Mouse (Mus musculus) heart, embryonic 16.5 days (tissue): ENCODE results near the gene Cpne5. TPM values are rescaled to one million over a fixed set of nuclear protein-coding genes. Genes with fewer than 3 reads are reported as not detected.

ENCODE experiments used
- ATAC-seq: fragments of 200-750 bp; cut with Nextera tagmentation; replicated peaks from 2 replicates; pipeline ENCODE4 v1.8.0; 2017; ENCODE audit warnings: moderate number of reproducible peaks; ENCODE audit not compliant: insufficient read depth, low FRiP score; ENCODE audit errors: extremely low read depth
- H3K27ac ChIP-seq: fragments of 300-500 bp; sonication (generic); 2 replicates; pipeline ENCODE4 v1.5.1; 2014; ENCODE audit warnings: mild to moderate bottlenecking, low read length, control low read depth, moderate library complexity
- H3K27me3 ChIP-seq: fragments of 300-500 bp; sonication (generic); 2 replicates; pipeline ENCODE4 v1.6.1; 2014; ENCODE audit warnings: low read length, mixed read lengths; ENCODE audit not compliant: control insufficient read depth, insufficient read depth
- H3K36me3 ChIP-seq: fragments of 300-500 bp; sonication (generic); 2 replicates; pipeline ENCODE4 v1.6.1; 2014; ENCODE audit not compliant: control insufficient read depth, insufficient read depth
- H3K4me1 ChIP-seq: fragments of 300-500 bp; sonication (generic); 2 replicates; pipeline ENCODE4 v1.6.1; 2014; ENCODE audit warnings: low read length, mixed read lengths; ENCODE audit not compliant: control insufficient read depth, insufficient read depth
- H3K4me2 ChIP-seq: fragments of 300-500 bp; sonication (generic); 2 replicates; pipeline ENCODE4 v1.6.1; 2014; ENCODE audit warnings: low read depth, mild to moderate bottlenecking, control low read depth, low read length
- H3K4me3 ChIP-seq: fragments of 300-500 bp; sonication (generic); 2 replicates; pipeline ENCODE4 v1.5.1; 2014; ENCODE audit warnings: mild to moderate bottlenecking, control low read depth, low read length
- H3K9ac ChIP-seq: fragments of 300-500 bp; sonication (generic); 2 replicates; pipeline ENCODE4 v1.6.1; 2014; ENCODE audit warnings: low read length, control low read depth
- H3K9me3 ChIP-seq: fragments of 300-500 bp; sonication (generic); replicated peaks from 2 replicates; pipeline ENCODE4 v1.6.1; 2016; ENCODE audit warnings: low read length; ENCODE audit not compliant: control insufficient read depth
- WGBS: fragments of 180-500 bp; shearing (Covaris S2); extraction: QIAGEN DNeasy Blood & Tissue Kit; methylation state at CpG from one replicate; pipeline ENCODE4 v1.1.7; 2014; 5-methylcytosine and 5-hydroxymethylcytosine counted together
- polyA plus RNA-seq: library from polyadenylated mRNA; unstranded; fragments of >200 nt; fragmentation: Nextera tagmentation; extraction: Ambion mirVana; gene quantifications from 2 replicates; pipeline ENCODE4 v1.2.1, GENCODE M21; 2015

Gene Cpne5
- polyA plus RNA-seq, 1 experiment from 2014 or later, result 13.3 TPM

DNA sequence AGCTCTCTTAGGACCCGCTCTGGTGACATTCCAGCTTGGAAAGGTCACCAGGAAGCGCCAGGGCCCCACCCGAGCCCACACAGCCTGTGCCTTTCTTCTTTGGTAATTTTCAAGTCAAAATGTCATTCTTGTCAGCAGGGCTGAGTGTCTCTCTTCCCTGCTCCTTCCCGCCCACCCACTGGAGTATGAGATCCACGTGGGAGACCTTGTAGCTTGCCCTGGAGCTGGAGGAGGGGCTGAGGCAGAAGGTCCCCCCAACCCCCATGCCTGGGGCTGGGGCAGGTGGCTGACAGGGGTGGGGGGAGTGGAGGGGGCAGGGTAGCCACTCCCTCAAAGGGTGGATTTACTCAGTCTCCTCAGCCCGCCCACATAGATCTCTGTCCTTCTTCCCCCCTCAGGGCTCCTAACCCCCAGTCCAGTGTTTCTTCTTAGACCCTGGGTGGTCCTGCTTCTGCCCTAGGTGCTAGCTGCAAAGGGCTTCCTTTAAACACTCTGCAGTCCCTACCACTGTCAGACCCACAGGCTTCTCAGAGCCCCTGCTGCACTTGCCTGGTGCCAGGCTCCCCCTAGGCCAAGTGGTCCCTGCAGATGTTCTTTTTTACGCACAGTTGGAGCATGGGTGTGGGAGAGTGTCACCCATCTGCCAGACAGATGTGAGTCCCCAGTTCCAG, 52.5 kb downstream of the Cpne5 start:
- H3K9ac ChIP-seq, result no peak overlapping the region
- H3K4me3 ChIP-seq, result no peak overlapping the region
- peaks cover 2% of the 10 kb centered on the region; the same call in 1 of the 2 replicates for H3K4me1 ChIP-seq
- no peaks in the 10 kb centered on the region for H3K9me3 ChIP-seq
- ATAC-seq, result no peak
- H3K4me2 ChIP-seq, result no peak overlapping the region
- WGBS, result 56% methylated on average over 7 of the region's 7 CpGs
- no peak overlapping the region for H3K27ac ChIP-seq
- H3K27me3 ChIP-seq, result no peaks in the 10 kb centered on the region; the same call in 1 of the 2 replicates
- no peaks in the 10 kb centered on the region for H3K36me3 ChIP-seq

DNA sequence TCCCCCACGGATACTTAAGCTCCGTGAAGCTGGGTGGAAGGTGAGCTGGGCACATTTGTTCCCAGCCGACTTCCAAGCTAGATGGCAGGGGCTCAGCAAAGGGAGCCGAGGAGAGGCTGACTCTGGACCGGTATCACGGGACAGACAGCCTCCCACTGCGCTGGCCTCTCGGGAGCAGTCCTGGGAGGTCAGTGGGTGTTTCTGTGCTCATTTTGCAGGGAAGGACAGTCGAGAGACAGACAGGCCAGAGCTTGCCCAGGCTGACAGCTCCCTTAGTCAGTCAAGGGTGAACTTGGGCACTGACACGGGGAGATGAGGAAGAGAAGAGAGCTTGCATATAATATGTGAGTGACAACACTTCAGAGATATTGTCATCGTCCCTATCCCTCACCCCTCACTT, 54.8 kb downstream of the Cpne5 start:
- peaks cover 2% of the 10 kb centered on the region; the same call in 1 of the 2 replicates for H3K4me1 ChIP-seq
- no peaks in the 10 kb centered on the region; the same call in 1 of the 2 replicates for H3K27me3 ChIP-seq
- no peak overlapping the region for H3K9ac ChIP-seq
- H3K9me3 ChIP-seq, result no peaks in the 10 kb centered on the region
- no peak for ATAC-seq
- H3K4me2 ChIP-seq, result no peak overlapping the region
- WGBS, result 62% methylated on average over 11 of the region's 11 CpGs
- no peak overlapping the region for H3K4me3 ChIP-seq
- H3K27ac ChIP-seq, result no peak overlapping the region
- no peaks in the 10 kb centered on the region for H3K36me3 ChIP-seq

DNA sequence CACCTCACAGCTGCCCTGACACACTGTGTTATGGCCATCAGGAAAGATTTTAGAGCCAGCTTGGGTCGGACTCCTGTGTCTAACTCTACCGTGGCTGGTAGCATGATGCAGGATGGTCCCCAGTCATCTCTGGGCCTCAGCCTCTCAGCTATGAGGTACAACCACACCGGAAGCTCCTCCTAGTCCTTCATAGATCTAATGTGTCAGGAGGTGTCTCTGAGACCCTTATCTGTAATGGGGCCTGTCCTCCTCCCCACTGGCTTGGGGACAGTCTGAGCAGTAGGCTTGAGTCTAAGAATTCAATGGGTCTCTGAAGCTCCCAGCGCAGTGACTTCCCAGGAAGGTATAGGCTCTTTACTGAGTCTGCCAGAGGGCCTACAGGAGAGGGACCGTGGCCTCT, 56.2 kb downstream of the Cpne5 start:
- H3K9ac ChIP-seq, result no peak overlapping the region
- WGBS, result 75% methylated on average over 5 of the region's 5 CpGs
- no peaks in the 10 kb centered on the region for H3K27me3 ChIP-seq

DNA sequence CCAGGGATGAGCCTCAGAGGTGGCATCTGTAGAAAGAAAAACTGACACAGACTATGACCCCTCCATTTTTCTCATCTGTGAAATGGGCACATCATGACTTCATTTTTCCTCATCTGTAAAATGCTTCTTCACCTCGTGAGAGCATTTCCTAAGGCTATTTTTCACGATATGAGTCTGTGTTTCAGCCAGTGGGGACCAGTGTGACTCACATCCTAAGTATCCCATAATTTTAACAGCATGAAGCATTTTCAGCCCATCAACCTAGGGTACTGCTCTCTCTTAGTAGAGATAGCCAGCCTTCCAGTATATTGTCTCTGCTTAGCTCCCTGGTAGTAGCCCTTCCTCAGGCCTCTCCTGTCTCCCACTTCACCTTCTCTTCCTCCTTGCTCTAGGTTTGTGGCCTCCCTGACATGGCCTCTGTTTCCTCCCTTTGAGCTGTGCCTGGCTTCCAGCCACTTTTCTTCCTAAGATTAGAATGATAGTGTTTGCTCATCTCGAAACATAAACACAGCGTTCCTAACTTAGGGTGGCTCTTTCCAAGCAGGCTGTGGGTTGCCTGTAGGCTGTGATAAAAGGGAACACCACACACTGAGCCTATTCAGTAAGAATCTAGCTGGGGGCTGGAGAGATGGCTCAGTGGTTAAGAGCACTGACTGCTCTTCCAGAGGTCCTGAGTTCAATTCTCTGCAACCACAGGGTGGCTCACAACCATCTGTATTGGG, 57.4 kb downstream of the Cpne5 start:
- Histone ChIP-seq H3K9ac (no peak overlapping the region), H3K9me3 (no peaks in the 10 kb centered on the region), H3K27ac (no peak overlapping the region), H3K27me3 (no peaks in the 10 kb centered on the region), H3K4me1 (peaks cover 10% of the 10 kb centered on the region), H3K36me3 (no peaks in the 10 kb centered on the region), H3K4me2 (no peak overlapping the region), H3K4me3 (no peak overlapping the region)
- ATAC-seq, result no peak
- WGBS, result 54% methylated on average over 4 of the region's 4 CpGs

More for the DNA sequence above, 56.2 kb downstream of the Cpne5 start:
- no peaks in the 10 kb centered on the region for H3K36me3 ChIP-seq
- H3K4me2 ChIP-seq, result no peak overlapping the region
- peaks cover 2% of the 10 kb centered on the region for H3K4me1 ChIP-seq
- no peak for ATAC-seq
- H3K4me3 ChIP-seq, result no peak overlapping the region
- H3K27ac ChIP-seq, result no peak overlapping the region
- H3K9me3 ChIP-seq, result no peaks in the 10 kb centered on the region

DNA sequence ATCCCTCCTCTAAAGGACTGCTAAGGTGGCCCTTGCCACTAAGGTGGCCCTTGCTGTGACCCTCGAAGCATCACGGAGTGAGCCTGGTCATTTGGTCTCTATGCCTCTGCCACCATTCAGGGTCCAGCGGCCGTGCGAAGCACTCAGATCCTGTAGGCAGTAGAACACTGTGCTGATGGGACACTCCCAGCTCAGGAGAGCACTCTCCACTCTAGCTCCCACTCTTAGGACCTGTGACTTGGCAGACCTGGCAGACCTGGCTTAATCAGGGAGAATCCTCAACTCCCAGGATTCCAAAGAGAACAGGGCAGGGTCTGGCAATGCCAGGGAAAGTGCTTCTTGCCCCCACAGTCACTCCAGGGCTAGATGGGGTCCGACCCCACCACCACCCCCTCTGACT, 58.0 kb downstream of the Cpne5 start:
- no peak overlapping the region for H3K4me3 ChIP-seq
- peaks cover 8% of the 10 kb centered on the region for H3K4me1 ChIP-seq
- H3K4me2 ChIP-seq, result no peak overlapping the region
- no peaks in the 10 kb centered on the region for H3K27me3 ChIP-seq
- no peaks in the 10 kb centered on the region for H3K9me3 ChIP-seq
- H3K27ac ChIP-seq, result no peak overlapping the region
- H3K9ac ChIP-seq, result no peak overlapping the region
- ATAC-seq, result no peak
- 91% methylated on average over 6 of the region's 6 CpGs for WGBS
- H3K36me3 ChIP-seq, result no peaks in the 10 kb centered on the region

DNA sequence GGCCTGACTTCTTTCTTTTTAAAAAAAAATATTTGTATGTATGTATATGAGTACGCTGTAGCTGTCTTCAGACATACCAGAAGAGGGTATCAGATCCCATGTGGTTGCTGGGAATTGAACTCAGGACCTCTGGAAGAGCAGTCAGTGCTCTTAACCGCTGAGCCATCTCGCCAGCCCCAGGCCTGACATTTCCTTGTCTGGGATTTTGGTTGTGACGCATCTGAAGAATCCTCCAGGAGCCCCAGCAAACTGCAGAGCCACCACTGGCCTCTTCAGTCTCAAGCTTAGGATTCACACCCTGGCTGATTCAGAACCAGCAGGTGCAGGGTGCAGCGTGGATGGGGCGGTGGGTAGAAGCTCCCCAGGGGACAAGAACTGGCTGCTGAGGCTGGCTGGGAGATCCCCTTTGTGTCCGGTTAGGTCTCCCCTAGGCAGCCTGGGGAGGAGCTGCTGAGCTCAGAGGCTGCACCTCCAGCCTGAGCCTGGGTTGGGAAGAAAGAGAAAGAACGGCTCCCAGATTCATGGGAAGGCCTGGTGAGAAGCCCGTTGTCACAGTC, 59.4 kb downstream of the Cpne5 start:
- Histone ChIP-seq H3K9ac (no peak overlapping the region), H3K4me3 (no peak overlapping the region), H3K27ac (no peak overlapping the region), H3K9me3 (no peaks in the 10 kb centered on the region), H3K36me3 (no peaks in the 10 kb centered on the region), H3K4me1 (peaks cover 8% of the 10 kb centered on the region), H3K4me2 (no peak overlapping the region), H3K27me3 (no peaks in the 10 kb centered on the region)
- ATAC-seq, result no peak
- WGBS, result 73% methylated on average over 9 of the region's 9 CpGs

DNA sequence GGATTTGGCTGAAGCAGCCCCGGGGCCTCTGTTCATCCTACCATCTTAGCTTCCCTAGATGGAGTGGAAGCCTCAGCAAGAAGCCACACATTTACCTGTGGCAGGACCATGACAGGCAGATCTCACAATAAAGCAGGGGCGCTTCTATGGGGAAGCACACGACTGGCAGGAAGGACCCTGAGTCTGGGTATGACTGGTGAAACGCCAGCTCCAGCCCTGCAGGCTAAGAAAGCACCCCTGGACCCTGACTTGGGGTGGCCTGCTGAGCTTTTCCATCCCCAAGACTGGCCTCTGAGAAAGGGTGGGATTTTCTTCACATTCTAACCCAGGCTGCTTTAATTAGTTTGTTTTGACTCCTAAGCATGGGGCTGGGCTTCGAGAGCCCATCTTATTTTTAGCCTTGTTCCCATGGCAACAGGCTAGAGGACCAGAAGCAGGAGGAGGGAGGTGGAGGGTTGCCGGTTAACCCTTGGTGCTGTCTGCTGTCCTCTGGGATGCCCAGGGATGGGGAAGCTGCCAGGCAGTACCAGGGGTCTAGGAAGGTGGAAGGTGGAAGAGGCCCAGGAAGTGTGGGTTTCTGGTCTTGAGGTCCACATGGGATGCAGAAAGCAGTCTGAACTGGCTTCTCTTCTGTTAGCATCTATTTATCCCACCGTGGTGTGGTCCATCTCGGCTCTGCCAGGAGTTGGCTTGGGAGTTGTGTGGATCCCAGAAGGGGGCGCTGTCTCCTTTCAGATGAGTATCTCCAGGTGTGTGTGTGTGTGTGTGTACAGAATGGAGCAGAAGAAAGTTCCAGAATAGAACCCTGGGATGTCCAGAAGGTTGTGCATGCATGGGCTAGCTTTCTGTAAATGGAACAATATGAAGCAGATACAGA, 61.3 kb downstream of the Cpne5 start:
- H3K27ac ChIP-seq, result no peak overlapping the region

DNA sequence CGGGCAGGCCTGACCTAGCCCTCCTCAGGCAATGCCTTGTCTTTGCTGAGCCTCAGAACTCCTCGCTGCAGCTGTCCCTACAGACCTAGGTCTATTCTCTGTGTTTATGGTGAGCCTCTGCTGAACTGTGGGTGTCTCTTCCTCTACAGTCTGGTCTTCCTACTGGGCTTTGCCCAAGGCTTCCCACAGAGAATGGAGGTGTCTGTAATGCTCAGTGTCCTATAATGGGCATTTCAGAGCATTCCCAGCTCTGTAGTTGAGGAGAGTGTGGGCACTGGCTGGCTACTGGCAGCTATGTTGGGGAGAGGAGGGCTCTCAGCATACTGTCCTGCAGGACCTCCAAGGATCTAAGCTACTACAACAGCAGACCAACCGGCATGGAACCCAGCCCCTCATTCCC, 62.3 kb downstream of the Cpne5 start:
- Histone ChIP-seq H3K27me3 (no peaks in the 10 kb centered on the region), H3K27ac (no peak overlapping the region)
- 39% methylated on average over 3 of the region's 3 CpGs for WGBS

More for the DNA sequence above, 61.3 kb downstream of the Cpne5 start:
- Histone ChIP-seq H3K9me3 (no peaks in the 10 kb centered on the region), H3K9ac (no peak overlapping the region), H3K4me3 (no peak overlapping the region), H3K36me3 (no peaks in the 10 kb centered on the region), H3K4me2 (0 out of 2 replicates have a peak overlapping the region, but pooled peaks have one; percentile 13), H3K4me1 (peaks cover 8% of the 10 kb centered on the region), H3K27me3 (no peaks in the 10 kb centered on the region)
- no peak; the same call in 1 of the 2 replicates for ATAC-seq
- 17% methylated on average over 9 of the region's 9 CpGs for WGBS

More for the DNA sequence above, 62.3 kb downstream of the Cpne5 start:
- H3K36me3 ChIP-seq, result no peaks in the 10 kb centered on the region
- no peak overlapping the region for H3K4me2 ChIP-seq
- no peaks in the 10 kb centered on the region for H3K9me3 ChIP-seq
- ATAC-seq, result no peak
- H3K4me1 ChIP-seq, result peaks cover 8% of the 10 kb centered on the region
- no peak overlapping the region for H3K9ac ChIP-seq
- H3K4me3 ChIP-seq, result no peak overlapping the region
